Mouse (Mus musculus) ES-Bruce4 (cell line): ENCODE measurements around the gene Prlh.
A peak's percentile ranks its signal among the peaks of the same experiment; 100 is the strongest.

Source experiments
- CTCF ChIP-seq: IDR thresholded peaks from one replicate; pipeline ENCODE4 v1.8.1; 2011; ENCODE audit warnings: low read depth, low read length
- EP300 ChIP-seq: IDR thresholded peaks from 2 replicates; pipeline ENCODE4 v1.6.1; 2011; ENCODE audit warnings: low read depth, low read length; ENCODE audit not compliant: insufficient read depth
- POLR2A ChIP-seq: IDR thresholded peaks from one replicate; pipeline ENCODE4 v1.8.1; 2011; ENCODE audit warnings: low read length; ENCODE audit not compliant: insufficient read depth

DNA sequence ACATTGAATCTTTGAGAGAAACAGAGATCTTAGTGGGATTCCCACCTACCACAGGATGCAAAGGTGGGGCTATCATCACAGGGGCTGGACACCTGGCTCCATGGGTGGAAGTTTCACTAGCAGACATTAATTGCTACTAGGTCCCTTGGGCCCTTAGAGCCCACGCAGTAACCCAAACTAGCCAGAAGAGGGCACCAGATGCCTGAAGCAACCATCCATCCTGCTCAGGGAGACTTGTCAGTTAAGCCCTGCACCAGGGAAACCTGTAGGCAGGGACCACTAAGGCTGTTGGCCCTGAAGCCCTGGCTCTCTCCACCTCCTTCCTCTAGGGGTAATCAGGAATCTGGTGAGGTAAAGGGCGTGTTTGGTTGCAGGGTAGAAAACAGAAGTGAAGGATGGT is 46.6 kb upstream of the Prlh start:
- no peak for TF ChIP-seq POLR2A
- peak; percentile 88 for TF ChIP-seq CTCF
- TF ChIP-seq EP300, result no peak
